Mouse (Mus musculus): ENCODE measurements around the gene Rras. TPM values are rescaled to one million over a fixed set of nuclear protein-coding genes. Genes with fewer than 3 reads are reported as not detected.

Gene Rras
- total and polyA plus RNA-seq, 2 experiments from 2014 or later = 4.2 to 13.1 TPM

GRCm38 (mm10) chr7:45058607-45059571 lies 41.1 kb downstream of the Rras start:
- DNase-seq (peak; percentile 56), ATAC-seq (peak; percentile 24)
- H3K4me3 ChIP-seq (ENCODE audit: low read depth, low read length) = no peak overlapping the region
- H3K27me3 ChIP-seq (ENCODE audit: insufficient read depth, low read length) = no peaks in the 10 kb centered on the region
- 76% methylated on average over 10 of the region's 10 CpGs for WGBS
- H3K9ac ChIP-seq = 0 out of 2 replicates have a peak overlapping the region, but pooled peaks have one; percentile 3
- no peaks in the 10 kb centered on the region for H3K36me3 ChIP-seq (ENCODE audit: insufficient read depth)
- H3K4me1 ChIP-seq (ENCODE audit: insufficient read depth) = peaks cover 13% of the 10 kb centered on the region
- peak overlapping the region; percentile 67 for H3K27ac ChIP-seq (ENCODE audit: low read depth, low read length)
- H3K9me3 ChIP-seq (ENCODE audit: low read length) = no peaks in the 10 kb centered on the region
- no peak for TF ChIP-seq CTCF (IDR thresholded peaks at IDR 0.05; ENCODE audit: low read depth)
- H3K4me2 ChIP-seq (ENCODE audit: low read depth) = no peak overlapping the region

- no peak for DNase-seq
- Histone ChIP-seq H3K9ac (no peak overlapping the region), H3K4me2 (ENCODE audit: low read depth) (no peak overlapping the region), H3K4me3 (ENCODE audit: low read depth, low read length) (no peak overlapping the region), H3K4me1 (ENCODE audit: insufficient read depth) (peaks cover 13% of the 10 kb centered on the region), H3K9me3 (ENCODE audit: low read length) (no peaks in the 10 kb centered on the region), H3K36me3 (ENCODE audit: insufficient read depth) (no peaks in the 10 kb centered on the region), H3K27me3 (ENCODE audit: insufficient read depth, low read length) (no peaks in the 10 kb centered on the region), H3K27ac (ENCODE audit: low read depth, low read length) (no peak overlapping the region)
- ATAC-seq = no peak
- 95% methylated on average over 6 of the region's 6 CpGs for WGBS
- TF ChIP-seq CTCF (IDR thresholded peaks at IDR 0.05; ENCODE audit: low read depth) = no peak
Measured at GRCm38 (mm10) chr7:45060632-45061122, 42.9 kb downstream of the Rras start.

GRCm38 (mm10) chr7:45061532-45062075 lies 43.8 kb downstream of the Rras start:
- peak overlapping the region; percentile 46; the same call in 1 of the 2 replicates for H3K27ac ChIP-seq (ENCODE audit: low read depth, low read length)

GRCm38 (mm10) chr7:45062239-45062835 lies 44.6 kb downstream of the Rras start, which contains the start of the genes Nosip and Prrg2:
Nosip (plus strand) TSS chr7:45062429.
Prrg2 (minus strand) TSS chr7:45062677.
- DNase-seq (peak; percentile 98), ATAC-seq (peak; percentile 93)
- H3K4me3 ChIP-seq (ENCODE audit: low read depth, low read length) = peak within 1 kb of the TSS; percentile 56
- peak; percentile 33 for TF ChIP-seq CTCF (IDR thresholded peaks at IDR 0.05; ENCODE audit: low read depth)
- peak within 1 kb of the TSS; percentile 93 for H3K27ac ChIP-seq (ENCODE audit: low read depth, low read length)
- WGBS = 2% methylated on average over 31 of the region's 31 CpGs
- no peaks in the 10 kb centered on the region for H3K27me3 ChIP-seq (ENCODE audit: insufficient read depth, low read length)
- H3K36me3 ChIP-seq (ENCODE audit: insufficient read depth) = no peaks in the 10 kb centered on the region
- H3K9ac ChIP-seq = peak within 1 kb of the TSS; percentile 54
- H3K4me1 ChIP-seq (ENCODE audit: insufficient read depth) = peaks cover 13% of the 10 kb centered on the region
- H3K9me3 ChIP-seq (ENCODE audit: low read length) = no peaks in the 10 kb centered on the region
- peak within 1 kb of the TSS; percentile 54 for H3K4me2 ChIP-seq (ENCODE audit: low read depth)

More at GRCm38 (mm10) chr7:45061532-45062075, 43.8 kb downstream of the Rras start:
- Histone ChIP-seq H3K9me3 (ENCODE audit: low read length) (no peaks in the 10 kb centered on the region), H3K9ac (peak overlapping the region; percentile 54; the same call in 1 of the 2 replicates), H3K27me3 (ENCODE audit: insufficient read depth, low read length) (no peaks in the 10 kb centered on the region), H3K4me3 (ENCODE audit: low read depth, low read length) (peak overlapping the region; percentile 56; the same call in 1 of the 2 replicates), H3K4me1 (ENCODE audit: insufficient read depth) (peaks cover 13% of the 10 kb centered on the region), H3K36me3 (ENCODE audit: insufficient read depth) (no peaks in the 10 kb centered on the region), H3K4me2 (ENCODE audit: low read depth) (peak overlapping the region; percentile 54)
- ATAC-seq (no peak), DNase-seq (no peak)
- no peak for TF ChIP-seq CTCF (IDR thresholded peaks at IDR 0.05; ENCODE audit: low read depth)
- 15% methylated on average over 11 of the region's 11 CpGs for WGBS

- DNase-seq (no peak), ATAC-seq (no peak)
- TF ChIP-seq CTCF (IDR thresholded peaks at IDR 0.05; ENCODE audit: low read depth) = no peak
- H3K27ac ChIP-seq (ENCODE audit: low read depth, low read length) = no peak overlapping the region
- no peaks in the 10 kb centered on the region for H3K9me3 ChIP-seq (ENCODE audit: low read length)
- no peaks in the 10 kb centered on the region for H3K27me3 ChIP-seq (ENCODE audit: insufficient read depth, low read length)
- H3K36me3 ChIP-seq (ENCODE audit: insufficient read depth) = no peaks in the 10 kb centered on the region
- WGBS = 82% methylated on average over 4 of the region's 4 CpGs
- no peaks in the 10 kb centered on the region; the same call in 1 of the 2 replicates for H3K4me1 ChIP-seq (ENCODE audit: insufficient read depth)
- H3K9ac ChIP-seq = no peak overlapping the region
- no peak overlapping the region for H3K4me3 ChIP-seq (ENCODE audit: low read depth, low read length)
- H3K4me2 ChIP-seq (ENCODE audit: low read depth) = no peak overlapping the region
Measured at GRCm38 (mm10) chr7:45067190-45067999, 49.6 kb downstream of the Rras start.

- DNase-seq (peak; percentile 56), ATAC-seq (peak; percentile 60; the same call in 1 of the 2 replicates)
- Histone ChIP-seq H3K9me3 (ENCODE audit: low read length) (no peaks in the 10 kb centered on the region), H3K36me3 (ENCODE audit: insufficient read depth) (no peaks in the 10 kb centered on the region), H3K4me1 (ENCODE audit: insufficient read depth) (no peaks in the 10 kb centered on the region; the same call in 1 of the 2 replicates), H3K9ac (no peak overlapping the region), H3K27me3 (ENCODE audit: insufficient read depth, low read length) (no peaks in the 10 kb centered on the region), H3K4me3 (ENCODE audit: low read depth, low read length) (no peak overlapping the region), H3K27ac (ENCODE audit: low read depth, low read length) (no peak overlapping the region), H3K4me2 (ENCODE audit: low read depth) (no peak overlapping the region)
- TF ChIP-seq CTCF (IDR thresholded peaks at IDR 0.05; ENCODE audit: low read depth) = peak; percentile 73
- 20% methylated on average over 5 of the region's 5 CpGs for WGBS
Measured at GRCm38 (mm10) chr7:45068000-45068318, 50.2 kb downstream of the Rras start.

Data from forebrain, postnatal 0 days (tissue).